Mouse (Mus musculus): ENCODE measurements at regions not wholly inside any gene's neighbourhood (a gene's known extent, or its start where the extent isn't known, plus 50 kb on each side); places are given as distances from the start of the nearest gene placed in this dataset.

DNA sequence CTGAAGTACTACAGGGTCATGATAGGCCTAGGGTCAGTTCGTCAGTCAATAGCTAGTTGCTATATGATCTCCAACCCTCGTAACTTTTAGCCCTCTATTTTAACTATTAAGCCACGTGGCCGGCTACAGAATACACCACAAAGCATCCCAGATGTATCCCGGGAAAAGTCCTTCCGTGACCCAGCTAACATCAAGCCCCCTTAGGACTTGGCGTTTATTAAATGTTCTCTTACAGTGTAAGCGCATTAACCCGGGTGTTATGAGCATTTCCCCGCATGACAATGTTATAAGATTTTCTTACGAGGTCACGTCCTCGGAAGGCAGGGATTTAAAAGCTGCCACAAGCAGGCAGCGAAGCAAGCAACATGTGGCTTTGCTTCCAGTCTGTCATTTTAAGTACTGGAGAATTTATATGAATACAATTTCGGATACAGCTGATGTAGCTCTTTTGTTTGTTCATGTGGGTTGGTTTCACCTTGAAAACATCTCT lies 135.1 kb upstream of the Frg1 start:
- H3K27ac ChIP-seq (ENCODE audit: insufficient read depth, low read depth, low read length) = no peak overlapping the region
- H3K27me3 ChIP-seq (ENCODE audit: control insufficient read depth, insufficient read depth, low read length) = no peaks in the 10 kb centered on the region
- WGBS = 84% methylated on average over 15 of the region's 15 CpGs
- no peaks in the 10 kb centered on the region for H3K36me3 ChIP-seq (ENCODE audit: control insufficient read depth, insufficient read depth, low read length)
- no peak for TF ChIP-seq POLR2A (IDR thresholded peaks at IDR 0.05; ENCODE audit: low read depth, low read length)
- no peak overlapping the region for H3K4me3 ChIP-seq (ENCODE audit: low read depth, low read length)
- no peaks in the 10 kb centered on the region for H3K4me1 ChIP-seq (ENCODE audit: control insufficient read depth, insufficient read depth, insufficient read length, low read length)

DNA sequence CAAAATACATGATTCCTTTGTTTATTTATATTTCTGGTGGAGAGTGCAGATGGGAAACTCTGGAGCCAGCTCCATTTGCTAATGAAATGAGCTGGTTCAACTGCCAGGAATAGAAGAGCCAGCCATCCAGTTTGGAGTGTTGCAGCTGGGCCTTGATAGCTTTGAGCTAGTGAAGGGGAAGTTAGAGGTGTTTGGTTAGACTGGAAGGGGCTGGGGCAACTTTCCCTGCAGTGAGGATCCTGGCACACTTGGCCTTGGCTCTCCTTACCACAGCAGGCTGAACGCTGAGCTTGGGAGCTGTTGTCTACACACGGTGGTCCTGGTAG lies 133.2 kb upstream of the Frg1 start:
- H3K4me3 ChIP-seq (ENCODE audit: low read depth, low read length) = no peak overlapping the region
- no peaks in the 10 kb centered on the region for H3K4me1 ChIP-seq (ENCODE audit: control insufficient read depth, insufficient read depth, insufficient read length, low read length)
- no peak for TF ChIP-seq POLR2A (IDR thresholded peaks at IDR 0.05; ENCODE audit: low read depth, low read length)
- TF ChIP-seq CTCF (IDR thresholded peaks at IDR 0.05; ENCODE audit: extremely low read depth, insufficient read length, insufficient replicate concordance, low read depth, low read length) = no peak
- no peak overlapping the region for H3K27ac ChIP-seq (ENCODE audit: insufficient read depth, low read depth, low read length)
- no peaks in the 10 kb centered on the region for H3K36me3 ChIP-seq (ENCODE audit: control insufficient read depth, insufficient read depth, low read length)
- WGBS = 74% methylated on average over 2 of the region's 2 CpGs
- no peaks in the 10 kb centered on the region for H3K27me3 ChIP-seq (ENCODE audit: control insufficient read depth, insufficient read depth, low read length)

DNA sequence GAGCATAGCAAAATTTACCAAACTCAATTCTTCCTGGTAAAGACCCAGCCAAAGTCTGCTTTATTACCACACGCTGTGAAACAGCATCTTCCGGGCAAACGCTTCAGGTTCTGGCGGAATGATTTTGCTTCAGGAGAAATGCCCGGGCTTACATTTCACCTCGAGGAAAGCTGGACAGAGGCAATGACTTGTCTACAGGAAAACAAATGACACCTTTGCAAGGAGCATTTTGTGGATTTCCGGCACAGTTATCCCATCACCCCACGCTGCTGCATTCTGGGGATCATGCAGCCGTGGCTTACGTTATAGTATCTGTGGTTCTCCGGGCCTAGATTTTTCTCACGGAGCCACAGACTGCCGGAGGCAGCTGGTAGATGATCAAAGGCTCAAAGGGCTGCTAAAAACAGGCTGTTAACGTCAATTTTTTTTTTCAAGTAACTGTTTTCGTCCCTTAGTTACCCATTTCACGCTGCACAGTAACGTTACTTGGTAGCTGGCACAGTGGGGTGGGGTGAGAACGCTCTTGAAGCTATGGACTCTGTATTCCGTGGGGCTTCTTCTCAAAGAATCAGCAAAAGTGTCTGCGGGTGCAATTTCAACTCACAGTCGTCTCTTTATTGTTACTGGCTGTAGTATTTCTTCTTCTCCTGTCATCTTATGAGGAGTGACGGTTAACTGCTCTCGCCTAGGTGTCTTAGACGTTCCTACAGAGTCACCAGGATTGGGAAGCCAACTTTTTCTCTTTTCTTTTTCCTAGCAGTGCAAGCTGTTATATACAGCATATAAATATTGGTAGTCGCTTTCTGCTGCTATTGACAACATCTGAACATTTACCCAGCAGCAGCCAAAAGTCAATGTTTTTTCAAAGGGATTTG lies 132.6 kb upstream of the Frg1 start:
- 81% methylated on average over 25 of the region's 25 CpGs for WGBS
- Histone ChIP-seq H3K4me3 (ENCODE audit: low read depth, low read length) (no peak overlapping the region), H3K4me1 (ENCODE audit: control insufficient read depth, insufficient read depth, insufficient read length, low read length) (no peaks in the 10 kb centered on the region), H3K27ac (ENCODE audit: insufficient read depth, low read depth, low read length) (no peak overlapping the region), H3K27me3 (ENCODE audit: control insufficient read depth, insufficient read depth, low read length) (no peaks in the 10 kb centered on the region), H3K36me3 (ENCODE audit: control insufficient read depth, insufficient read depth, low read length) (no peaks in the 10 kb centered on the region)
- TF ChIP-seq POLR2A (IDR thresholded peaks at IDR 0.05; ENCODE audit: low read depth, low read length) (no peak), CTCF (IDR thresholded peaks at IDR 0.05; ENCODE audit: extremely low read depth, insufficient read length, insufficient replicate concordance, low read depth, low read length) (no peak)

DNA sequence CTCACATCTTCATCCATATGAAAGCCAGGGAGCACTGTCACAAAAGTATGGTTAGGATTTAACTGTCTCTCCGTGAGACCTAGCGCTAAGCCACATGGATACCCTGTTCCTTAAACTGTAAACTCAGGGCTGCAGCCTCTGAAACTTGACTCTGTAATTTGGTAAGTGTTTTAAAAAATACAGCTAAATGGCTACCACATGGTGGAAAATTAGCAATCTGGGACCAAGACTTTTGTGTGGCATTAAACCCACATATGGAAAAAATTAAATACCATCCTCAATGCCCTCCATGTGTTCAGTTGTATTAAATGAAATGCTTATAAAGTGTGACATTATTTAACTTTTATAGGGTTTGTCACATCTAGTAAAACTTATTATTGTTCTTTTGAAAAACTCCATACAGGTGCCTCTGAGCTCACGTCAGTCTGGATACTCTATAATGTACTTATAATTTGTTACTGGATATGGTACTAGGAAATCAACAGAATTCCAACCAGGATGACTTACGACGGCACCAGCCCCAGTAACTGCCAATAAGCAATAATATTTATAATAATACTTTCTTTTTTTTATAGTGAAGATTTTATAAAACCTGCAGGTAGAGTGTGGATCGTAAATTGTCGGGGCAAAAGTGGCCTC lies 131.0 kb upstream of the Frg1 start:
- WGBS = 86% methylated on average over 7 of the region's 7 CpGs
- H3K4me3 ChIP-seq (ENCODE audit: low read depth, low read length) = no peak overlapping the region
- no peaks in the 10 kb centered on the region for H3K4me1 ChIP-seq (ENCODE audit: control insufficient read depth, insufficient read depth, insufficient read length, low read length)
- no peaks in the 10 kb centered on the region for H3K27me3 ChIP-seq (ENCODE audit: control insufficient read depth, insufficient read depth, low read length)
- no peak overlapping the region for H3K27ac ChIP-seq (ENCODE audit: insufficient read depth, low read depth, low read length)
- no peak for TF ChIP-seq POLR2A (IDR thresholded peaks at IDR 0.05; ENCODE audit: low read depth, low read length)
- TF ChIP-seq CTCF (IDR thresholded peaks at IDR 0.05; ENCODE audit: extremely low read depth, insufficient read length, insufficient replicate concordance, low read depth, low read length) = no peak
- no peaks in the 10 kb centered on the region for H3K36me3 ChIP-seq (ENCODE audit: control insufficient read depth, insufficient read depth, low read length)

- Histone ChIP-seq H3K27me3 (ENCODE audit: control insufficient read depth, insufficient read depth, low read length) (no peaks in the 10 kb centered on the region), H3K36me3 (ENCODE audit: control insufficient read depth, insufficient read depth, low read length) (no peaks in the 10 kb centered on the region), H3K4me1 (ENCODE audit: control insufficient read depth, insufficient read depth, insufficient read length, low read length) (no peaks in the 10 kb centered on the region), H3K27ac (ENCODE audit: insufficient read depth, low read depth, low read length) (no peak overlapping the region), H3K4me3 (ENCODE audit: low read depth, low read length) (no peak overlapping the region)
- TF ChIP-seq POLR2A (IDR thresholded peaks at IDR 0.05; ENCODE audit: low read depth, low read length) (no peak), CTCF (IDR thresholded peaks at IDR 0.05; ENCODE audit: extremely low read depth, insufficient read length, insufficient replicate concordance, low read depth, low read length) (no peak)
- 75% methylated on average over 5 of the region's 5 CpGs for WGBS
Measured at GRCm38 (mm10) chr8:41532212-41532611, 115.3 kb upstream of the Frg1 start.

DNA sequence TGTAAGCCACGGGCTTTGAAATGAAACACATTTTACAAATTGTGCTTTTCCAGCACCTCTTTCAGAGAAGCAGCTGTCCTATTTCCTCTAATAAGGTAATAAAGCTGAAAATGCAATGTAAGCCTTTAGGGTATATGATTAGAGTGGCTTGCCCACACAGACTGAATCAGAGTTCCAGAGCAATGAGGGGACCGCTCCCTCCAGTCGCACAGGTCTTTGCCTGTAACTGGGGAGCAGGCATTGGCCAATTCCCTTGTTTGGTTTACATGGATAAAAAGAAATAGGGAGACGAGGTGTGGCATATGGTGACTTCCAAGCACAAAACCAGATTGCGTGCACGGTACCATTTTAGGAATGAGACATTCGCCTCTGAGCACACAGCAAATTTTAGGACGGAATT lies 112.7 kb upstream of the Frg1 start:
- Histone ChIP-seq H3K36me3 (ENCODE audit: control insufficient read depth, insufficient read depth, low read length) (no peaks in the 10 kb centered on the region), H3K27ac (ENCODE audit: insufficient read depth, low read depth, low read length) (no peak overlapping the region), H3K27me3 (ENCODE audit: control insufficient read depth, insufficient read depth, low read length) (no peaks in the 10 kb centered on the region), H3K4me1 (ENCODE audit: control insufficient read depth, insufficient read depth, insufficient read length, low read length) (no peaks in the 10 kb centered on the region), H3K4me3 (ENCODE audit: low read depth, low read length) (no peak overlapping the region)
- TF ChIP-seq CTCF (IDR thresholded peaks at IDR 0.05; ENCODE audit: extremely low read depth, insufficient read length, insufficient replicate concordance, low read depth, low read length) (no peak), POLR2A (IDR thresholded peaks at IDR 0.05; ENCODE audit: low read depth, low read length) (no peak)
- WGBS = 83% methylated on average over 8 of the region's 8 CpGs

GRCm38 (mm10) chr8:41526283-41526682 lies 109.4 kb upstream of the Frg1 start:
- TF ChIP-seq CTCF (IDR thresholded peaks at IDR 0.05; ENCODE audit: extremely low read depth, insufficient read length, insufficient replicate concordance, low read depth, low read length) = no peak
- TF ChIP-seq POLR2A (IDR thresholded peaks at IDR 0.05; ENCODE audit: low read depth, low read length) = no peak
- Histone ChIP-seq H3K27ac (ENCODE audit: insufficient read depth, low read depth, low read length) (no peak overlapping the region), H3K4me3 (ENCODE audit: low read depth, low read length) (no peak overlapping the region), H3K4me1 (ENCODE audit: control insufficient read depth, insufficient read depth, insufficient read length, low read length) (no peaks in the 10 kb centered on the region), H3K36me3 (ENCODE audit: control insufficient read depth, insufficient read depth, low read length) (no peaks in the 10 kb centered on the region), H3K27me3 (ENCODE audit: control insufficient read depth, insufficient read depth, low read length) (no peaks in the 10 kb centered on the region)
- 87% methylated on average over 7 of the region's 7 CpGs for whole genome bisulfite sequencing
